Mouse (Mus musculus): ENCODE data around the gene Ssna1. TPM values are rescaled to one million over a fixed set of nuclear protein-coding genes. Genes with fewer than 3 reads are reported as not detected.

Gene Ssna1
- polyA plus RNA-seq, 1 experiment from 2014 or later = 246 TPM

DNA sequence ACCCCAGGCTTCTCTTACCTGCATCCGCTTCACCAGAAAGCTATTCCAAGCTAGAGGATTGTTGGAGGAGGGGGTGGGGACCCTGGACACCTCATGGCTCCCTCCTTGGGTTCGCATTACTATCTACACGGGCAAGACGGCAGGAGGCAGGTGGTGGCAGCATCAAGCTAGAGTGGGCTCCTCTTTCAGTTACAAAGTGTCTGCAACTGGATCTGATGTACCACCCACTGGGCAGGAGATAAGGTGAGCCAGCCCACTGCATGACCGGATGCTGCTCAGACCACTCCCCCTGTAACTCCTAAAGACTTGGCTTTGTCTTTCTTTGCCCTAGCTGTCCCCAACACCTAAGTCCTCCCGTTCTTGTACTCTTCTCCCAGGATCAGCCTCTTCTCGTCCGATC is 35.6 kb downstream of the Ssna1 start, which contains the start of gene Rnf224:
TSS of gene Rnf224 (minus strand) at position 174 of the 400 bp plus-strand sequence.
- H3K4me2 ChIP-seq (replicated peaks; ENCODE audit: low read depth, low read length) = no peak within 1 kb of the TSS
- H3K27me3 ChIP-seq (ENCODE audit: control insufficient read depth, insufficient read depth, low read length) = 0 out of 2 replicates have a peak, but pooled peaks cover 3% of the 10 kb centered on the region
- no peak within 1 kb of the TSS for H3K4me3 ChIP-seq (ENCODE audit: low read depth, low read length)
- peaks cover 16% of the 10 kb centered on the region; the same call in 1 of the 2 replicates for H3K4me1 ChIP-seq (ENCODE audit: control insufficient read depth, insufficient read depth, low read length)
- no peak within 1 kb of the TSS; the same call in 1 of the 2 replicates for H3K9ac ChIP-seq (replicated peaks; ENCODE audit: low read depth, low read length)
- H3K9me3 ChIP-seq (ENCODE audit: control insufficient read depth, low read depth, low read length) = no peaks in the 10 kb centered on the region
- no peak within 1 kb of the TSS for H3K27ac ChIP-seq (ENCODE audit: low read length)
- no peaks in the 10 kb centered on the region for H3K36me3 ChIP-seq (ENCODE audit: control insufficient read depth, insufficient read depth, low read length)
- WGBS = 34% methylated on average over 8 of the region's 8 CpGs
- no peak for ATAC-seq (ENCODE audit: insufficient number of reproducible peaks, insufficient read depth, low FRiP score, low read depth)

DNA sequence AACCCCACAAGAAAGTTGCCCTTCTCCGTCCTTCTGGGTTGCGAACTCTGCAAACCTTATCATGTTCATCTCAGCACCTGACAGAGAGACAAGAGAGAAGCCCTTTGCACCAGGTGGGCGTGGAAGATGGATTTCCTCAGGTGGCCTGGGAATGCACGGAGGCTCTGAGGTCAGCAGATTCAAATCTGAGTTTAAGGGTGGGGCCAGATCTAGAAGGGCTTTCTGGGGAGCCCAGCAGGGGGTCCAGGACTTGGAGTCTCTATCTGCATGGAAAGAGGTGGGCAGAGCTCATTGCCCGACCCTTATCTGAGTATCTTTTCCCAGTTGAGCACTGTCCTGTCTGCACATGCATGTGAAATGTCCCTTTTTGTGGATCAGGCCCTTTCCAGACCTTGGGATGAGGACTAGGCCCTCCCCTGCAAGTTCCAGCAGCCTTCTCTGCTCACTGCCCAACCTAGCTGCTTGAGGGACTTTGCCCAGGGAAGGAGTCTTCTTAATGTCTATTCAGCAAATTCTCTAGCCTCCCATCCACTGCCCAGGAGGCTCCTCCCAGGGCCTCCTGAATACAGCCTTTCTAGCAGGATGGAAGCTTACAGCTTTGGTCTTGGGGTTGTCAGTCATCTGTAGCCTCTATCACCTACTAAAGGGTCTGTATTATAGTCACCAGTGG is 37.6 kb downstream of the Ssna1 start:
- 56% methylated on average over 5 of the region's 5 CpGs for WGBS
- Histone ChIP-seq H3K4me2 (replicated peaks; ENCODE audit: low read depth, low read length) (no peak overlapping the region), H3K4me3 (ENCODE audit: low read depth, low read length) (no peak overlapping the region), H3K4me1 (ENCODE audit: control insufficient read depth, insufficient read depth, low read length) (0 out of 2 replicates have a peak, but pooled peaks cover 4% of the 10 kb centered on the region), H3K9me3 (ENCODE audit: control insufficient read depth, low read depth, low read length) (no peaks in the 10 kb centered on the region), H3K27ac (ENCODE audit: low read length) (no peak overlapping the region), H3K27me3 (ENCODE audit: control insufficient read depth, insufficient read depth, low read length) (no peaks in the 10 kb centered on the region), H3K36me3 (ENCODE audit: control insufficient read depth, insufficient read depth, low read length) (no peaks in the 10 kb centered on the region), H3K9ac (replicated peaks; ENCODE audit: low read depth, low read length) (no peak overlapping the region)
- no peak for ATAC-seq (ENCODE audit: insufficient number of reproducible peaks, insufficient read depth, low FRiP score, low read depth)

DNA sequence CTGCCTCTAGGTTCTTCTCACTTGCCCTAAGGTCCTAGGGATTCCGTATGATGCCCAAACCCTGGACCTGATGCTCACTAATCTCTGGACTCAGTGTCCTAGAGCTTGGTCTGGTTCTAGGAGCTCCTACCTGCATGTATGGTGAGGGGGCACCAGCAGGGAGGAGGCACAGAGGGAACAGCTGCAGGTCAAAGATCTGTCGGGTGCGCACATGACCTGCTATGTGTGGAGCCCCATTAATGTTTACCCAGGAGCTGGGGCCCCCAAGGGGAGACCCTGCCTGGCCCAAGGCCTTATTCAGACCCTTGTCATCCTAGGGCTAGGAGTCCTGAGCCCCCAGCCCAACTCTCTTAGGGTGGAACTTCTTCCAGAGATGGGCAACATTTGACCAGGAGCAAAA is 38.2 kb downstream of the Ssna1 start, which contains the start of gene Slc34a3:
TSS of gene Slc34a3 (minus strand) at position 315 of the 400 bp plus-strand sequence.
- H3K4me2 ChIP-seq (replicated peaks; ENCODE audit: low read depth, low read length) = no peak within 1 kb of the TSS
- H3K9ac ChIP-seq (replicated peaks; ENCODE audit: low read depth, low read length) = no peak within 1 kb of the TSS
- no peaks in the 10 kb centered on the region for H3K27me3 ChIP-seq (ENCODE audit: control insufficient read depth, insufficient read depth, low read length)
- ATAC-seq (ENCODE audit: insufficient number of reproducible peaks, insufficient read depth, low FRiP score, low read depth) = no peak
- no peaks in the 10 kb centered on the region for H3K36me3 ChIP-seq (ENCODE audit: control insufficient read depth, insufficient read depth, low read length)
- H3K4me3 ChIP-seq (ENCODE audit: low read depth, low read length) = no peak within 1 kb of the TSS
- H3K27ac ChIP-seq (ENCODE audit: low read length) = no peak within 1 kb of the TSS
- 65% methylated on average over 3 of the region's 3 CpGs for WGBS
- H3K4me1 ChIP-seq (ENCODE audit: control insufficient read depth, insufficient read depth, low read length) = 0 out of 2 replicates have a peak, but pooled peaks cover 4% of the 10 kb centered on the region
- no peaks in the 10 kb centered on the region for H3K9me3 ChIP-seq (ENCODE audit: control insufficient read depth, low read depth, low read length)

DNA sequence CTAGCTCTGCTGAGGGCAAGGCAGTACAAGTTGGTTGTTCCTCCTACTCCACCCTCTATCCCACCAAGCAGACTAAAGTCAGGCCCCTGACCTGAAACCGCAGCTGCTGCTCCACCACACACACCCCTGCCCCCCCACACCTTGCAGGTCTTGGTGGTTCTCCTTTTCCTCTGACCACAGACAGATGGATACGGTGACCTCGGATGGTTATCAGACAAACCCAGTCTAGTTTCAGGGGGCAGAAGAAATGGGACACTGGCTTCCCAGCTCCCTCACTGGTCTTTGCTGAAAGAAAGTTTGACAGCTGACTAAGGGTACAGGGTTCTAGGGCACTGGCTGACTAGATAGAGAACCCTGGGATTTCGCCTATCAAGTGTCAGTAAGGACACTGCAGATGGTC is 38.8 kb downstream of the Ssna1 start:
- Histone ChIP-seq H3K9ac (replicated peaks; ENCODE audit: low read depth, low read length) (no peak overlapping the region), H3K9me3 (ENCODE audit: control insufficient read depth, low read depth, low read length) (no peaks in the 10 kb centered on the region), H3K36me3 (ENCODE audit: control insufficient read depth, insufficient read depth, low read length) (no peaks in the 10 kb centered on the region), H3K4me3 (ENCODE audit: low read depth, low read length) (no peak overlapping the region), H3K4me1 (ENCODE audit: control insufficient read depth, insufficient read depth, low read length) (0 out of 2 replicates have a peak, but pooled peaks cover 4% of the 10 kb centered on the region), H3K4me2 (replicated peaks; ENCODE audit: low read depth, low read length) (no peak overlapping the region), H3K27ac (ENCODE audit: low read length) (no peak overlapping the region), H3K27me3 (ENCODE audit: control insufficient read depth, insufficient read depth, low read length) (no peaks in the 10 kb centered on the region)
- ATAC-seq (ENCODE audit: insufficient number of reproducible peaks, insufficient read depth, low FRiP score, low read depth) = no peak
- 78% methylated on average over 4 of the region's 4 CpGs for WGBS

DNA sequence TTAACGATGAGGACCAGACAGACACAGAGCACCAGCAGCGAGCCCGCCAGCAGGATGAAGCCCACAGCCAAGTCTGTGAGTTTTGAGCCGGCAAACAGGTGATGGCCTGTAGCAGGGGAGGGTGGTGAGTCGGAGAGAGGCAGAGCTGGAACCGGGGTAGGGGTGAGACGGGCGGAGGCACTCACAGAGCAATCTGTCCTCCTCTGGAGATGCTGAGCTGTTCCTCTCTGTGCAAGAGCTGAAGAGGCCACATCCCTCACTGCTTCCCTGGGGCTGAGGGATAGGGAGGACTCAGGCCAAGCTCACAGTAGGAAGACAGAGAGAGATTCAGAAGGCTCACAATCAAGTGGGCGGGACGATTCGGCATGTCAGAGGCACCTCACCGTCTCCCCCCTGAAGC is 41.2 kb downstream of the Ssna1 start:
- no peaks in the 10 kb centered on the region for H3K9me3 ChIP-seq (ENCODE audit: control insufficient read depth, low read depth, low read length)
- no peak overlapping the region for H3K27ac ChIP-seq (ENCODE audit: low read length)
- 57% methylated on average over 12 of the region's 12 CpGs for WGBS
- no peaks in the 10 kb centered on the region for H3K36me3 ChIP-seq (ENCODE audit: control insufficient read depth, insufficient read depth, low read length)
- no peaks in the 10 kb centered on the region for H3K4me1 ChIP-seq (ENCODE audit: control insufficient read depth, insufficient read depth, low read length)
- ATAC-seq (ENCODE audit: insufficient number of reproducible peaks, insufficient read depth, low FRiP score, low read depth) = no peak
- H3K4me3 ChIP-seq (ENCODE audit: low read depth, low read length) = no peak overlapping the region
- no peak overlapping the region for H3K4me2 ChIP-seq (replicated peaks; ENCODE audit: low read depth, low read length)
- H3K9ac ChIP-seq (replicated peaks; ENCODE audit: low read depth, low read length) = no peak overlapping the region
- H3K27me3 ChIP-seq (ENCODE audit: control insufficient read depth, insufficient read depth, low read length) = no peaks in the 10 kb centered on the region

DNA sequence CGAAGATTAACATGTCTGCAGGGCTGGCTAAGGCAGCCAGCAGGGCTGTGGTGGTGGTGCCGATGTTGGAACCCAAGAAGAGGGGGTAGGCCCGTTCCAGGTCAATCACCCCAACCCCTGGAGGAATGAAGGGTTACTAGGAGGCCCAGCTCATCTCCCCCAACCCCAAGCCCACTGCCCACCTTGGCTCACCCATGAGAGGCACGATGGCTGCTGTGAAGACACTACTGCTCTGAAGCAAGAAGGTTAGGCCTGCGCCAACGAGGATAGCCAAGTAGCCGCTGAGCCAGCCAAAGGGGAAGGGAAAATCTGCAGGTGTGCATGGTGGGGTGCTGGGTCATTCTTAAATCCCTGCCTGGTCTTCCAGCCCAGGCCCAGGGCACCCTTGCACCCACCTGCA is 41.7 kb downstream of the Ssna1 start:
- H3K9me3 ChIP-seq (ENCODE audit: control insufficient read depth, low read depth, low read length) = no peaks in the 10 kb centered on the region
- WGBS = 95% methylated on average over 7 of the region's 7 CpGs
- no peaks in the 10 kb centered on the region for H3K36me3 ChIP-seq (ENCODE audit: control insufficient read depth, insufficient read depth, low read length)
- no peak for ATAC-seq (ENCODE audit: insufficient number of reproducible peaks, insufficient read depth, low FRiP score, low read depth)
- H3K4me2 ChIP-seq (replicated peaks; ENCODE audit: low read depth, low read length) = no peak overlapping the region
- H3K9ac ChIP-seq (replicated peaks; ENCODE audit: low read depth, low read length) = no peak overlapping the region
- H3K4me1 ChIP-seq (ENCODE audit: control insufficient read depth, insufficient read depth, low read length) = peaks cover 4% of the 10 kb centered on the region; the same call in 1 of the 2 replicates
- H3K4me3 ChIP-seq (ENCODE audit: low read depth, low read length) = no peak overlapping the region
- H3K27me3 ChIP-seq (ENCODE audit: control insufficient read depth, insufficient read depth, low read length) = no peaks in the 10 kb centered on the region
- H3K27ac ChIP-seq (ENCODE audit: low read length) = no peak overlapping the region

DNA sequence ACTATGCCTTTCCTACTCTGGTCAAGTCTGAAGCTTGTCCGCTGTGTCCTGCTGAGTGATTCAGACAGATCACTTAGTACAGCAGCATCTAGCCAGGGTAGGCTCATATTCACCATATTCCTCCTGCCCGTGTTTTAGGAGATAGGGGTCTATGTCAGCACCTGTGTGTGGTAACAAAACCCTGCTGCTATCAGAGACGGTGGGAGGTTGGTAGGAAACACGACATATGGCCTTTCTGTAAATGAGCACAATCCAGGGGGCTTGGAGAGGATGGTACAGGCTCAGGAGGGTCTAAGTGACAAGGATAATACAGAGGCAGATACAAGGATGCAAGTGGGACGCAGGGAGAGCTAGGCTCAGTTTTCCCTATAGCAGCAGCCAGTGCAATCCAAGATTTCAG is 42.7 kb downstream of the Ssna1 start:
- 83% methylated on average over 5 of the region's 5 CpGs for WGBS
- no peaks in the 10 kb centered on the region for H3K27me3 ChIP-seq (ENCODE audit: control insufficient read depth, insufficient read depth, low read length)
- ATAC-seq (ENCODE audit: insufficient number of reproducible peaks, insufficient read depth, low FRiP score, low read depth) = no peak
- no peak overlapping the region for H3K9ac ChIP-seq (replicated peaks; ENCODE audit: low read depth, low read length)
- H3K4me1 ChIP-seq (ENCODE audit: control insufficient read depth, insufficient read depth, low read length) = peaks cover 5% of the 10 kb centered on the region; the same call in 1 of the 2 replicates
- no peak overlapping the region for H3K27ac ChIP-seq (ENCODE audit: low read length)
- H3K36me3 ChIP-seq (ENCODE audit: control insufficient read depth, insufficient read depth, low read length) = no peaks in the 10 kb centered on the region
- no peak overlapping the region for H3K4me2 ChIP-seq (replicated peaks; ENCODE audit: low read depth, low read length)
- H3K4me3 ChIP-seq (ENCODE audit: low read depth, low read length) = no peak overlapping the region
- H3K9me3 ChIP-seq (ENCODE audit: control insufficient read depth, low read depth, low read length) = no peaks in the 10 kb centered on the region

DNA sequence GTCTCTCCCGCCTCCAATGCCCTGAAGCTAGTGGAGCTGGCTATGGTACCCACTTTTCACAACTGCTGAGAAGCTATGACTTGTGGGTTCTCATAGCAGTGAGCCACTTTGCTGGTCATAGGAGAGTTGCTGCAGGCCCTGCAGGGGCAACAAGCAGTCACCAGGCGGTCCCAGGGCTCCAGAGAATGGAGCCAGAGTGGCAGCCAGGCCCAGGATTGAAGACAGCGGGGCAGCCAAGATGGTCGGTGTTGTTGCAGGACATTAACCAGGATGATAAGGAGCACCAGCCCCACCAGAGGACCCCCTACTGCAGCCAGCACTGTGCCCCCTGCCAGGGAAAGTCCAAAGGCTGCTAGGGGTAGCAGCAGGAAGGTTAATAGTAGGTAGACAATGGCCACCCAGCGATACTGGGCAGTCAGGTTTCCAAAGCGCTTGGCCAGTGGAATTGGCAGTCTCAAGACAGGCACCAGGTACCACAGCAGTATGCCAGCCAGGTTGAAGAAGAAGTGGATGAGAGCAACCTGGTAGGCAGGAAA is 43.2 kb downstream of the Ssna1 start:
- ATAC-seq (ENCODE audit: insufficient number of reproducible peaks, insufficient read depth, low FRiP score, low read depth) = no peak
- 73% methylated on average over 6 of the region's 6 CpGs for WGBS
- no peaks in the 10 kb centered on the region for H3K36me3 ChIP-seq (ENCODE audit: control insufficient read depth, insufficient read depth, low read length)
- H3K9ac ChIP-seq (replicated peaks; ENCODE audit: low read depth, low read length) = no peak overlapping the region
- H3K27ac ChIP-seq (ENCODE audit: low read length) = no peak overlapping the region
- no peaks in the 10 kb centered on the region for H3K27me3 ChIP-seq (ENCODE audit: control insufficient read depth, insufficient read depth, low read length)
- H3K4me3 ChIP-seq (ENCODE audit: low read depth, low read length) = no peak overlapping the region
- peaks cover 5% of the 10 kb centered on the region; the same call in 1 of the 2 replicates for H3K4me1 ChIP-seq (ENCODE audit: control insufficient read depth, insufficient read depth, low read length)
- H3K4me2 ChIP-seq (replicated peaks; ENCODE audit: low read depth, low read length) = no peak overlapping the region; the same call in 1 of the 2 replicates
- no peaks in the 10 kb centered on the region for H3K9me3 ChIP-seq (ENCODE audit: control insufficient read depth, low read depth, low read length)

Measured in stomach, embryonic 14.5 days (tissue).